Mouse (Mus musculus) midbrain, embryonic 11.5 days (tissue): ENCODE results near the gene Rd3l. TPM values are rescaled to one million over a fixed set of nuclear protein-coding genes. Genes with fewer than 3 reads are reported as not detected.

Experiments
- ATAC-seq: fragments of 200-750 bp; cut with Nextera tagmentation; 2 replicates; pipeline ENCODE4 v1.8.0; 2017; ENCODE audit warnings: moderate TSS enrichment, moderate library complexity; ENCODE audit not compliant: low FRiP score
- DNase-seq: peaks from one replicate; pipeline ENCODE4 v3.0.0; 2015; ENCODE audit warnings: low spot score; ENCODE audit errors: missing footprints
- H3K27ac ChIP-seq: fragments of 300-500 bp; sonication (generic); 2 replicates; pipeline ENCODE4 v1.5.1; 2014; ENCODE audit warnings: low read depth, low read length
- H3K27me3 ChIP-seq: fragments of 300-500 bp; sonication (generic); 2 replicates; pipeline ENCODE4 v1.6.1; 2014; ENCODE audit warnings: mild to moderate bottlenecking, low read length, moderate library complexity, mixed read lengths; ENCODE audit not compliant: control insufficient read depth, insufficient read depth
- H3K36me3 ChIP-seq: fragments of 300-500 bp; sonication (generic); 2 replicates; pipeline ENCODE4 v1.6.1; 2014; ENCODE audit warnings: mild to moderate bottlenecking, low read length, moderate library complexity, mixed read lengths; ENCODE audit not compliant: control insufficient read depth, insufficient read depth
- H3K4me1 ChIP-seq: fragments of 300-500 bp; sonication (generic); 2 replicates; pipeline ENCODE4 v1.6.1; 2014; ENCODE audit warnings: low read length; ENCODE audit not compliant: control insufficient read depth, insufficient read depth
- H3K4me2 ChIP-seq: fragments of 300-500 bp; sonication (generic); 2 replicates; pipeline ENCODE4 v1.6.1; 2014; ENCODE audit warnings: mild to moderate bottlenecking, moderate library complexity
- H3K4me3 ChIP-seq: fragments of 300-500 bp; sonication (generic); 2 replicates; pipeline ENCODE4 v1.5.1; 2014; ENCODE audit warnings: low read depth, low read length
- H3K9ac ChIP-seq: fragments of 300-500 bp; sonication (generic); 2 replicates; pipeline ENCODE4 v1.6.1; 2014; ENCODE audit warnings: low read length
- H3K9me3 ChIP-seq: fragments of 300-500 bp; sonication (generic); 2 replicates; pipeline ENCODE4 v1.6.1; 2016; ENCODE audit warnings: low read length; ENCODE audit not compliant: control insufficient read depth
- WGBS: fragments of 180-500 bp; shearing (Covaris S2); extraction: QIAGEN DNeasy Blood & Tissue Kit; methylation state at CpG from one replicate; pipeline ENCODE4 v1.1.7; 2014; 5-methylcytosine and 5-hydroxymethylcytosine counted together
- polyA plus RNA-seq: library from polyadenylated mRNA; unstranded; fragments of >200 nt; fragmentation: Nextera tagmentation; extraction: Ambion mirVana; gene quantifications from 2 replicates; pipeline ENCODE4 v1.2.1, GENCODE M21; 2014

The Rd3l gene
- polyA plus RNA-seq, 1 experiment from 2014 or later, result not detected

DNA sequence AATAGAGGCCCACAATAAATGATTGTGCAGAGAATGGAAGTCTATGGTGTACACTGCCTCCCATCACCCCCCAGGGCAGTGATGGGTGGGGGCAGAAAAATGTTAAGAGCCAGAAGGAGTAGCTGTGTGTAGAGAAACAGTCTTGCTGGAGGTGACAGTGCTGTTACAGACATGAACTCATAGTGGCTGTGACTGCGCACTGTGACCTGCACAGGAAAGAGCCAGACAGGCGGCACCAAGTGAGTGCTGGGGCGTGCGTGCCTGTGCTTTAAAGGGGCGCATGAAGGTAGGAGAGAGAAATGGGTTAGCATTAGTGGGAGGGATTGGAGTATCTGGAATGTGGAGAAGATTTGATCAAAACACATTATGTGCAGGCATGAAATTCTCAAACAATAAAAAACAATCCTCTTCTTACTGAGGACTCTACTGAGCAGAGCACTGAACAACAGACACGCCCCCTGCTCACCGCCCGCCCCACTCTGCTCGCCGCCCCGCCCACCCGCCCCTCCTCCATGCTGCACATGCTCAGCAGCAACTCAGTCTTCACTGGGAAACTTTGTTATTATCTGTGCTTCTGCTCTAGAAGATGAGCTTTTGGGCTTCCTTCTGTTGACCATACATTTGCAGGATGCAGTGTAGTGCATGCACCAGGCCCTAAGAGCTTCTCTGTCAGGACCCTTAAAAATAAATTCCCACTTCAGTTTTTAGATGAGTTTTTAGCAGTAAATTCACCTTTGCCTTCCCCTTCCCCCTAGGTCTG is 31.6 kb upstream of the Rd3l start:
- WGBS, result 25% methylated on average over 12 of the region's 12 CpGs
- Histone ChIP-seq H3K27ac (peak overlapping the region; percentile 68), H3K36me3 (no peaks in the 10 kb centered on the region), H3K4me3 (peak overlapping the region; percentile 16; the same call in 1 of the 2 replicates), H3K27me3 (no peaks in the 10 kb centered on the region), H3K9me3 (no peaks in the 10 kb centered on the region), H3K4me1 (peaks cover 6% of the 10 kb centered on the region; the same call in 1 of the 2 replicates), H3K4me2 (peak overlapping the region; percentile 49), H3K9ac (peak overlapping the region; percentile 63)
- ATAC-seq (peak; percentile 94), DNase-seq (peak; percentile 92)

DNA sequence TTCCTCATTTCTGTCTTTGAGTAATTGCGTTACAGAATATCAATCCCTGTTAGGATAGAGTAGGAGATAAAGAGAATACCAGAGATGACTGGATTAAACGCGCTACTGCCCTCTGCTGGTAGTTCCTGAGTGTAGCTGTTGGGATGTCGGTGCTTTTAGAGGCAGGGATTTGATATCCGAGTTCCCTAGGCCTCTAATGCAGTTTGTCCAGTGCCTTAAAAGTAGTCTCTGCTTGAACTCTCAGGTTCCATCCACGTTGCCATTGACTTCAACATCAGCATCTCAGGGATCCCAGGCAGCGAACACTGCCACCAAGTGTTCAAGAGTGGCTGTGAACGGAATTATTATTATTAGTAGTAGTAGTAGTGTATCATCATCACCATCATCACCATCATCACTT is 20.1 kb upstream of the Rd3l start:
- Histone ChIP-seq H3K9ac (no peak overlapping the region), H3K4me3 (no peak overlapping the region), H3K4me2 (no peak overlapping the region), H3K9me3 (no peaks in the 10 kb centered on the region), H3K27ac (no peak overlapping the region), H3K4me1 (no peaks in the 10 kb centered on the region), H3K36me3 (no peaks in the 10 kb centered on the region), H3K27me3 (no peaks in the 10 kb centered on the region)
- WGBS, result 21% methylated on average over 8 of the region's 8 CpGs
- ATAC-seq, result no peak
- peak; percentile 98 for DNase-seq

DNA sequence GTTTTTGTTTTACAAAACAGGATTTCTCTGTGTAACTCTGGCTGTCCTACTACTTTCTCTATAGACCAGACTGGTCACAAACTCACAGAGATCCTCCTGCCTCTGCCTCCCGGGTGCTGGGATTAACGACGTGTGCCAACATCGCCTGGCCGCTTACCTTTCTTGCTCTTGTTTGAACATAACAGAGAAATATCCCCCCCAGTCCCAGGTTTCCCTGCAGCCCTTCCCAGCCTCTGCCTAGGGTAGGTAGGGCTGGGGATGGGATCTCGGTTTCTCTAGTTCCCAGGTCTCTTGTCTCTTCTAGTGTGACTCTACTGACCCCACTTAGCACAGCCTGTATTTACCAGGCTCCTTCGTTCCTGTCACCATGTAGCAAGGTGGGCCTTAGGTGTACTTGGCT is 18.6 kb upstream of the Rd3l start:
- H3K9ac ChIP-seq, result no peak overlapping the region
- H3K36me3 ChIP-seq, result no peaks in the 10 kb centered on the region
- DNase-seq, result no peak
- no peak overlapping the region for H3K4me2 ChIP-seq
- H3K27me3 ChIP-seq, result no peaks in the 10 kb centered on the region
- no peak for ATAC-seq
- H3K9me3 ChIP-seq, result no peaks in the 10 kb centered on the region
- H3K4me3 ChIP-seq, result no peak overlapping the region
- 90% methylated on average over 7 of the region's 7 CpGs for WGBS
- no peaks in the 10 kb centered on the region for H3K4me1 ChIP-seq
- no peak overlapping the region for H3K27ac ChIP-seq

DNA sequence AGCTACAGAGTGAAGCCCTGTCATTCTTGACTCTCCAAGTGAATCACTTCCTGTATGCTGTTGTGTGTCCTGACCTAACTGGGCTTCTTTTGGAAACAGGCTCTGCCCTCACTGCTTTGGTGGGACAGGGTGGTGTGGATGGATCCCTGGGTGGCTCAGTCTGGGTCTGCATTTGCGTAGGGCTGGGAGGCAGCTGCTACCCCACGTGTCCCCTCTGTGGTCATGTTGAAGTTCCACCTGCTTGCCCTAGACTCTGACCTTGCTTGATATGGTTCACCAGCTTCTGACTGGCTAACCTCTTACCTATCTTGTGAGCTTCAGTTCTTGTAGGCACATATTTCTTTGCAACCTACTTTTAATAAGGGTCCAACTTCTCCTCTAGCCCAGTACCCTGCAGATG is 14.0 kb upstream of the Rd3l start:
- H3K4me2 ChIP-seq, result no peak overlapping the region
- H3K9ac ChIP-seq, result no peak overlapping the region
- no peaks in the 10 kb centered on the region for H3K36me3 ChIP-seq
- no peak overlapping the region for H3K27ac ChIP-seq
- no peaks in the 10 kb centered on the region for H3K9me3 ChIP-seq
- no peak overlapping the region for H3K4me3 ChIP-seq
- 91% methylated on average over 2 of the region's 2 CpGs for WGBS
- no peaks in the 10 kb centered on the region for H3K4me1 ChIP-seq
- ATAC-seq, result no peak
- no peaks in the 10 kb centered on the region for H3K27me3 ChIP-seq
- no peak for DNase-seq

DNA sequence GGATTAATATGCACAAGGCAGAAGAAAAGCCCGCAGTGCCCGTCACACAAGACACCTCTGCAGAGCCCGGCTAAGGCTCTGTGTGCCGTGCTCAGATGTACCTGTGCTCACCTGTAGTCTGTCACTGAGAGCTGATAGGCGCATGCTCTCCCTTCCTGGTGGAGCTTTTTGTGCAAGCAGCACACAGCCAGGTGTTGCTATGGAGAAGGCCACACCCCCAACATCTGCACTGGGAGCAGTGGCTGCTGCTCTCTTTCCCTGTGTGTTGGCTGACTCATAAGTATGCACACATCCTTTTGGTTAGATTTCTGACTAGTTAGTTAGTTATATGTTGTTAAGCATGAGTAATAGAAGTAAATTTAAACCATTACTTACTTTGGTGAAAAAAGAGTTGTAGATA is 11.5 kb upstream of the Rd3l start:
- WGBS, result 84% methylated on average over 5 of the region's 5 CpGs
- ATAC-seq (no peak), DNase-seq (no peak)
- H3K4me1 ChIP-seq, result no peaks in the 10 kb centered on the region
- H3K9me3 ChIP-seq, result no peaks in the 10 kb centered on the region
- H3K4me3 ChIP-seq, result no peak overlapping the region
- H3K27me3 ChIP-seq, result no peaks in the 10 kb centered on the region
- no peak overlapping the region for H3K9ac ChIP-seq
- no peak overlapping the region for H3K27ac ChIP-seq
- H3K4me2 ChIP-seq, result no peak overlapping the region
- no peaks in the 10 kb centered on the region for H3K36me3 ChIP-seq

DNA sequence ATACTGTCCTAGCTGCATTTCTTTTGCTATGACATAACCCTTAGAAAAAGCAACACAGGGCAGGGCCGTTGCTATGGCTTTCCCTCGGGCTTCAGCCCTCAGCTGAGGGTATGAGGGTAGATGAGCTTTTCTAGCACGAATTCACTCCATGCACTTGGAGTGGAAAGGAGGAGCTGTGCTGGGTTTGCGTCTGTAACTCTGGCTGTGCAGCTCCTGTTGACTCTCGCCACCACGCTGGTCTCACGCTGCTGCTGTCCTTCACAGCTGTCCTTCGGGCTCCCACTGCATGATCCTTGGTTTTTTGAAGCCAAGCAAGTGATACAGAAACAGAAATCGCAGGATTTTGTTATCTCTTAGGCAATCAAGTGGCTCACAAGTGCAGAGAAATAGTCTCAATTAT is 5.6 kb upstream of the Rd3l start:
- H3K9ac ChIP-seq, result no peak overlapping the region

DNA sequence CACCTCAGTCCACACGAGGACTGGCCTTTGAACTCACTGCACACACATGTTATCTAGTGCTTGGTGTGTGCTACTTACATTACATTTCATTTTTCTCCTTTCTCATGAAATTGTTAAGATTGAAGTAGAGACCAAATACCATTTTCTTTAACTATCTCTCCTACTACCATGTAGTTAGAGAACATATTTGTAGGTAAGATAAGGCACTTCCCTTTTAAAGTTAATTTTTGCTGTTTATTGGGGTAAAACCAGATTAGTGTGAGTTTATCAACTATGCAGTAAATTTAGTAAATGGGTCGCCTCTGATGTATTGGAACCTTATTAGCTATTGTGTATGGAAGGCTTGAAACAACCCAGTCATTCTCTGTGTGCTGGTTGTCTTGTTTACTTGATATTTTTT is 2.0 kb upstream of the Rd3l start:
- no peak overlapping the region for H3K27ac ChIP-seq
- no peak overlapping the region for H3K4me3 ChIP-seq
- H3K36me3 ChIP-seq, result no peaks in the 10 kb centered on the region
- no peak overlapping the region for H3K9ac ChIP-seq
- no peaks in the 10 kb centered on the region for H3K9me3 ChIP-seq
- WGBS, result 74% methylated on average over 2 of the region's 2 CpGs
- ATAC-seq (no peak), DNase-seq (no peak)
- H3K4me2 ChIP-seq, result no peak overlapping the region
- H3K27me3 ChIP-seq, result no peaks in the 10 kb centered on the region
- no peaks in the 10 kb centered on the region for H3K4me1 ChIP-seq

More for the DNA sequence above, 5.6 kb upstream of the Rd3l start:
- no peak overlapping the region for H3K4me2 ChIP-seq
- no peaks in the 10 kb centered on the region for H3K27me3 ChIP-seq
- ATAC-seq (no peak), DNase-seq (no peak)
- WGBS, result 59% methylated on average over 9 of the region's 9 CpGs
- no peak overlapping the region for H3K27ac ChIP-seq
- no peaks in the 10 kb centered on the region for H3K4me1 ChIP-seq
- H3K4me3 ChIP-seq, result no peak overlapping the region
- H3K9me3 ChIP-seq, result no peaks in the 10 kb centered on the region
- no peaks in the 10 kb centered on the region for H3K36me3 ChIP-seq

DNA sequence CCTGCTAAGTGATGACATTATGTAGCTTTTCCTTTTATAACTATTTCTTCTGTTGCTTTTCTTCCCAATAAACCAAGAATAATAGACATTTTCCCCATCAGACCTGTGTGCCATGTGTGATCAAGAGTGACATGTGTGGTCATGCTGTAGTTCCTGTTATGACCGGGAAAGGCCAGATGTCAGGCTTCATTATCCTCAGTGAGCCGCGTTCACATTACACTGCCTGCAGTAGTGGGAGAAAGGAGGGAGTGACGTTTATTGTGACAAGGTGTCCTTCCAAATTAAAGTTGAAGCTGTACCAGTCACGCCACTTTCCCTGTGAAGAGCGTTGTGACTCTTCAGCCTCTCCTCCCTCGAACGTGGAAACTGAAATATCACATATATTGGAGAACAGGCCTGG is 714 bp upstream of the Rd3l start:
- Histone ChIP-seq H3K4me1 (no peaks in the 10 kb centered on the region), H3K27me3 (no peaks in the 10 kb centered on the region), H3K4me3 (no peak overlapping the region), H3K9me3 (no peaks in the 10 kb centered on the region), H3K27ac (no peak overlapping the region), H3K4me2 (no peak overlapping the region), H3K36me3 (no peaks in the 10 kb centered on the region), H3K9ac (no peak overlapping the region)
- WGBS, result 77% methylated on average over 8 of the region's 8 CpGs
- no peak for DNase-seq
- no peak for ATAC-seq

DNA sequence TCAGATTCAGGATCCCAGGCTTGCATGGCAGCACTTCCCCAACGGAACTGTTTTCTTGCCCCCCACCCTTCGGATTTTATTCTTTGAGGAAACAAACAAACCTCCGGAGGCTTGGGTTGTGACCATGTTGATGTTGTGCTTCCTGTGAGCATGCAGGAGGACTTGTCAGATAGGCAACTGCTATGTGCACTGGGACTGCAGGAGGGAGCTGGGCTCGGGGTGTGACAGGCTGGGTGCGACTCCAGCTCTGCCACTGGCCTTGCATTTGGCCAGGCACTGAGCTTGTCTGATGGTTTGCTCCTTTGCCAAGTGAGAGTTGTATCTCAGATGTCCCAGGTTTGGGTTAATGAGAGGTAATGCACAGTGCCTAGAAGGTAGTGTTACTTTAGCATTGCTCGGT is 2.8 kb downstream of the Rd3l start:
- Histone ChIP-seq H3K4me1 (no peaks in the 10 kb centered on the region), H3K27ac (no peak overlapping the region), H3K27me3 (no peaks in the 10 kb centered on the region), H3K36me3 (no peaks in the 10 kb centered on the region), H3K9me3 (no peaks in the 10 kb centered on the region), H3K4me3 (no peak overlapping the region), H3K4me2 (no peak overlapping the region), H3K9ac (no peak overlapping the region)
- DNase-seq (no peak), ATAC-seq (no peak)
- WGBS, result 79% methylated on average over 6 of the region's 6 CpGs
